Mouse (Mus musculus): Measurements from ENCODE around the gene Npepps.

- TF ChIP-seq CTCF (IDR thresholded peaks at IDR 0.05; ENCODE audit: control insufficient read depth, insufficient read depth, insufficient read length) (no peak), USF1 (IDR thresholded peaks at IDR 0.05; ENCODE audit: low read depth) (no peak), FOSL1 (IDR thresholded peaks at IDR 0.05; ENCODE audit: insufficient read depth, low read length, poor library complexity, severe bottlenecking) (no peak), MAX (IDR thresholded peaks at IDR 0.05) (no peak), MYOG (IDR thresholded peaks at IDR 0.05; ENCODE audit: control insufficient read depth, extremely low read depth, insufficient read length) (no peak), CEBPB (IDR thresholded peaks at IDR 0.05; ENCODE audit: low read depth) (peak; percentile 40)
Observed at GRCm38 (mm10) chr11:97199519-97199918, 80.9 kb downstream of the Npepps start.
